8 mouse cellular contexts compared by ENCODE assay signal in the genomic region with DNA sequence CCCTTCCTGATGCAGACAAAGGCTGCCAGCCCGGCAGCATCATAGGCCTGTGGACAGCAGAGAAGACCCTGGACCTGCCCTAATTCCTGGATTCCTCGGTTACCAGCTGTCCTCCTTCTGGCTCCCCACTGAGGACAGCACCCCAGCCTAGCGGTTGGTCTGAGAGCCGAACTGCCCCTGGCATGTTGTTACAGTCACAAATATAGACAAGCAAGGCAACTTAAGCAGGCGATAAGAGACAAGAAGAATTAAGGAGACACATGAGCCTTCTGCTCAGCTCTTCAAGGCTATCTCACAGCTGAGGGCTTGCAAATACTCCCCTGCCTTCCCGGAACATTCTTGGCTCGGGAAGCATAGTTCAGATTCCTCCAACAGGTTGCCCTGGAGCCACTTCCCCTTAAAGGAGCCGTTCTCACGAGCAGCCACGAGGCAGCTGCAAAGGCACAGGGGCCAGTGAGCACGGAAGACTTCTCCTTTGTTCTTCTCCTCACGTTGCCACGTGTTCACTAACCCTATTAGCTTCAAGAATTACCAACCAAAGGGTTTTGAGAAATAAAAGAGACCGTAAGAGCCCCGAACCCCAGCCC.
DNase-seq lines count a peak whose midpoint lies in the region; ATAC-seq and TF ChIP-seq lines count a peak whose summit lies in the region.

No protein-coding gene starts in this region.

- no peak for ATAC-seq in midbrain, embryonic 13.5 days
- no peak; the same call in 1 of the 2 replicates for ATAC-seq in intestine, embryonic 14.5 days (replicated peaks; ENCODE audit: low FRiP score, low TSS enrichment, low read depth)
- ATAC-seq in monocyte, adult 5-6 weeks (replicated peaks; ENCODE audit: insufficient number of reproducible peaks, low FRiP score, low TSS enrichment, poor library complexity, severe bottlenecking): no peak

- H3K4me2 ChIP-seq in midbrain, embryonic 13.5 days (replicated peaks): no peak overlapping the region
- H3K4me2 ChIP-seq in intestine, embryonic 14.5 days (ENCODE audit: low read length): no peak overlapping the region; the same call in 1 of the 2 replicates

- TF ChIP-seq POLR2A in lung, adult 2 months (IDR thresholded peaks at IDR 0.05; ENCODE audit: borderline replicate concordance, extremely low read depth, low read depth, low read length): no peak

- no peak overlapping the region for H3K9ac ChIP-seq in midbrain, embryonic 13.5 days (replicated peaks)
- H3K9ac ChIP-seq in intestine, embryonic 14.5 days (ENCODE audit: low read length): no peak overlapping the region

- H3K27me3 ChIP-seq in midbrain, embryonic 10.5 days (ENCODE audit: low read depth, poor library complexity, severe bottlenecking): no peaks in the 10 kb centered on the region
- no peaks in the 10 kb centered on the region for H3K27me3 ChIP-seq in midbrain, embryonic 13.5 days
- no peaks in the 10 kb centered on the region for H3K27me3 ChIP-seq in intestine, embryonic 14.5 days (replicated peaks; ENCODE audit: control insufficient read depth, insufficient read depth, low read length)

- intact Hi-C loops in gastrocnemius, postnatal 14 days (cut with DNase I; ENCODE audit: low total_unique reads): no loop called here

- no peaks in the 10 kb centered on the region for H3K9me3 ChIP-seq in midbrain, embryonic 10.5 days (replicated peaks)
- no peaks in the 10 kb centered on the region for H3K9me3 ChIP-seq in midbrain, embryonic 13.5 days
- no peaks in the 10 kb centered on the region for H3K9me3 ChIP-seq in intestine, embryonic 14.5 days (ENCODE audit: control insufficient read depth, low read length)

- TF ChIP-seq CTCF in lung, adult 2 months (IDR thresholded peaks at IDR 0.05; ENCODE audit: insufficient read depth, low read length): no peak
- TF ChIP-seq CTCF in layer of hippocampus, adult 2 months (conservative IDR thresholded peaks at IDR 0.05): no peak

- no peaks in the 10 kb centered on the region for H3K36me3 ChIP-seq in midbrain, embryonic 10.5 days
- H3K36me3 ChIP-seq in midbrain, embryonic 13.5 days: no peaks in the 10 kb centered on the region
- no peaks in the 10 kb centered on the region for H3K36me3 ChIP-seq in intestine, embryonic 14.5 days (ENCODE audit: control insufficient read depth, insufficient read depth, low read length)

- DNase-seq in midbrain, embryonic 10.5 days (ENCODE audit: low spot score): peak; percentile 50
- peak; percentile 52 for DNase-seq in gastrocnemius, postnatal 14 days
- DNase-seq in intestine, embryonic 14.5 days (ENCODE audit: low spot score): no peak
- DNase-seq in lung, adult 2 months: peak; percentile 38
- DNase-seq in frontal cortex, postnatal 14 days (ENCODE audit: low spot score in 2 of 2): no peak
- no peak for DNase-seq in layer of hippocampus, adult 2 months (ENCODE audit: low spot score in 2 of 2)

- H3K4me1 ChIP-seq in midbrain, embryonic 10.5 days: peaks cover 9% of the 10 kb centered on the region
- H3K4me1 ChIP-seq in midbrain, embryonic 13.5 days (replicated peaks): no peaks in the 10 kb centered on the region; the same call in 1 of the 2 replicates
- H3K4me1 ChIP-seq in intestine, embryonic 14.5 days (replicated peaks; ENCODE audit: control insufficient read depth, insufficient read depth, low read length): peaks cover 10% of the 10 kb centered on the region
- no peaks in the 10 kb centered on the region for H3K4me1 ChIP-seq in lung, adult 2 months (ENCODE audit: control insufficient read depth, insufficient read depth, low read length)

- peak overlapping the region; percentile 72 for H3K27ac ChIP-seq in midbrain, embryonic 10.5 days (replicated peaks)
- H3K27ac ChIP-seq in midbrain, embryonic 13.5 days: no peak overlapping the region
- H3K27ac ChIP-seq in intestine, embryonic 14.5 days (ENCODE audit: low read depth): peak overlapping the region; percentile 68
- H3K27ac ChIP-seq in layer of hippocampus, adult 2 months: no peak overlapping the region

- H3K4me3 ChIP-seq in midbrain, embryonic 10.5 days: no peak overlapping the region
- H3K4me3 ChIP-seq in midbrain, embryonic 13.5 days (replicated peaks): no peak overlapping the region
- no peak overlapping the region for H3K4me3 ChIP-seq in intestine, embryonic 14.5 days (ENCODE audit: low read depth, low read length)
- no peak overlapping the region for H3K4me3 ChIP-seq in lung, adult 2 months (replicated peaks; ENCODE audit: extremely low read depth, low read depth, low read length)
- no peak overlapping the region; the same call in 1 of the 2 replicates for H3K4me3 ChIP-seq in layer of hippocampus, adult 2 months

- WGBS in midbrain, embryonic 10.5 days: 39% methylated on average over 15 of the region's 15 CpGs
- 26% methylated on average over 15 of the region's 15 CpGs for WGBS in midbrain, embryonic 13.5 days
- 23% methylated on average over 15 of the region's 15 CpGs for WGBS in intestine, embryonic 14.5 days
- 22% methylated on average over 15 of the region's 15 CpGs for WGBS in lung, adult 2 months

Comparison
In these comparisons a context has a peak if more than half of its experiments do, and no peak if none do; other contexts are left out.
1. H3K27ac ChIP-seq: peak in midbrain, embryonic 10.5 days (single experiment) and intestine, embryonic 14.5 days (single experiment); none in midbrain, embryonic 13.5 days (single experiment) and layer of hippocampus, adult 2 months (single experiment).
2. DNase-seq: peak in midbrain, embryonic 10.5 days (single experiment), gastrocnemius, postnatal 14 days (single experiment) and lung, adult 2 months (single experiment); none in intestine, embryonic 14.5 days (single experiment), frontal cortex, postnatal 14 days (0 of 2) and layer of hippocampus, adult 2 months (0 of 2).